Mouse (Mus musculus) hindbrain, embryonic 13.5 days (tissue): ENCODE measurements at regions not wholly inside any gene's neighbourhood (a gene's known extent, or its start where the extent isn't known, plus 50 kb on each side); places are given as distances from the start of the nearest gene placed in this dataset.

ENCODE experiments used
- ATAC-seq: fragments of 200-750 bp; cut with Nextera tagmentation; 2 replicates; pipeline ENCODE4 v1.8.0; 2017; ENCODE audit warnings: moderate TSS enrichment; ENCODE audit not compliant: low FRiP score
- H3K27ac ChIP-seq: fragments of 300-500 bp; sonication (generic); 2 replicates; pipeline ENCODE4 v1.5.1; 2015; ENCODE audit warnings: inconsistent platforms, mild to moderate bottlenecking, moderate library complexity
- H3K27me3 ChIP-seq: fragments of 300-500 bp; sonication (generic); 2 replicates; pipeline ENCODE4 v1.6.1; 2015; ENCODE audit warnings: mild to moderate bottlenecking, inconsistent platforms
- H3K36me3 ChIP-seq: fragments of 300-500 bp; sonication (generic); 2 replicates; pipeline ENCODE4 v1.6.1; 2015; ENCODE audit warnings: mild to moderate bottlenecking, inconsistent platforms
- H3K4me1 ChIP-seq: fragments of 300-500 bp; sonication (generic); replicated peaks from 2 replicates; pipeline ENCODE4 v1.6.1; 2015; ENCODE audit warnings: inconsistent platforms
- H3K4me2 ChIP-seq: fragments of 300-500 bp; sonication (generic); 2 replicates; pipeline ENCODE4 v1.6.1; 2015; ENCODE audit warnings: inconsistent platforms, mild to moderate bottlenecking, moderate library complexity
- H3K4me3 ChIP-seq: fragments of 300-500 bp; sonication (generic); 2 replicates; pipeline ENCODE4 v1.5.1; 2015; ENCODE audit warnings: mild to moderate bottlenecking, inconsistent platforms
- H3K9ac ChIP-seq: fragments of 300-500 bp; sonication (generic); 2 replicates; pipeline ENCODE4 v1.6.1; 2015; ENCODE audit warnings: mild to moderate bottlenecking, inconsistent platforms
- H3K9me3 ChIP-seq: fragments of 300-500 bp; sonication (generic); 2 replicates; pipeline ENCODE4 v1.6.1; 2016; ENCODE audit warnings: inconsistent platforms
- WGBS: fragments of 180-500 bp; shearing (Covaris S2); methylation state at CpG from one replicate; pipeline ENCODE4 v1.1.7; 2015; 5-methylcytosine and 5-hydroxymethylcytosine counted together

DNA sequence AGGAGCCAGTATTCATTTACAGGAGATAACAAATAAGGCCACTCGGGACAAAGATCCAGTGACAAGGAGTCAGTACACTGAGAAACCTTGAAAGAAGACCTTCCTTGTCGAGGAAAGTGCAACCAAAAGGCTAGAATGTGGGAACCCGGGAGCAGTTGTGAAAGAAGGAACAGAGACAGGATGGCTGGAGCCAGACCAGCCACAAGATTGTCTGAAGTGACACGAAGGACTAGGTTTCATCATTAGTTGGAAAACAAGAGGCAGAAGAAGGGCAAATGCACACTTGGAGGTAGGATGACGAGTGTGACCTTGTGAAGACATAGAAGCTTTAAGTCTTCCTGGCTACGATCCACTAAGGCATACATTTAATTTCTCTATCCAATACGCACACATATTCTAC, 54.6 kb upstream of the Nampt start:
- Histone ChIP-seq H3K4me2 (no peak overlapping the region), H3K4me1 (no peaks in the 10 kb centered on the region), H3K36me3 (no peaks in the 10 kb centered on the region), H3K4me3 (no peak overlapping the region), H3K27me3 (no peaks in the 10 kb centered on the region), H3K9me3 (no peaks in the 10 kb centered on the region), H3K9ac (no peak overlapping the region), H3K27ac (no peak overlapping the region)
- WGBS = 86% methylated on average over 7 of the region's 7 CpGs
- ATAC-seq = no peak

GRCm38 (mm10) chr12:32765861-32766260, 53.5 kb upstream of the Nampt start:
- no peaks in the 10 kb centered on the region for H3K27me3 ChIP-seq
- no peaks in the 10 kb centered on the region for H3K9me3 ChIP-seq
- no peak for ATAC-seq
- H3K36me3 ChIP-seq = no peaks in the 10 kb centered on the region
- H3K4me1 ChIP-seq = no peaks in the 10 kb centered on the region
- no peak overlapping the region for H3K4me3 ChIP-seq
- no peak overlapping the region for H3K9ac ChIP-seq
- H3K27ac ChIP-seq = no peak overlapping the region
- no peak overlapping the region for H3K4me2 ChIP-seq

- Histone ChIP-seq H3K9me3 (no peaks in the 10 kb centered on the region), H3K27me3 (no peaks in the 10 kb centered on the region), H3K36me3 (no peaks in the 10 kb centered on the region), H3K4me1 (no peaks in the 10 kb centered on the region), H3K27ac (no peak overlapping the region), H3K9ac (no peak overlapping the region), H3K4me3 (no peak overlapping the region), H3K4me2 (no peak overlapping the region)
- 91% methylated on average over 3 of the region's 3 CpGs for whole genome bisulfite sequencing
- ATAC-seq = no peak
Measured at GRCm38 (mm10) chr12:32766575-32766974, 52.8 kb upstream of the Nampt start.

DNA sequence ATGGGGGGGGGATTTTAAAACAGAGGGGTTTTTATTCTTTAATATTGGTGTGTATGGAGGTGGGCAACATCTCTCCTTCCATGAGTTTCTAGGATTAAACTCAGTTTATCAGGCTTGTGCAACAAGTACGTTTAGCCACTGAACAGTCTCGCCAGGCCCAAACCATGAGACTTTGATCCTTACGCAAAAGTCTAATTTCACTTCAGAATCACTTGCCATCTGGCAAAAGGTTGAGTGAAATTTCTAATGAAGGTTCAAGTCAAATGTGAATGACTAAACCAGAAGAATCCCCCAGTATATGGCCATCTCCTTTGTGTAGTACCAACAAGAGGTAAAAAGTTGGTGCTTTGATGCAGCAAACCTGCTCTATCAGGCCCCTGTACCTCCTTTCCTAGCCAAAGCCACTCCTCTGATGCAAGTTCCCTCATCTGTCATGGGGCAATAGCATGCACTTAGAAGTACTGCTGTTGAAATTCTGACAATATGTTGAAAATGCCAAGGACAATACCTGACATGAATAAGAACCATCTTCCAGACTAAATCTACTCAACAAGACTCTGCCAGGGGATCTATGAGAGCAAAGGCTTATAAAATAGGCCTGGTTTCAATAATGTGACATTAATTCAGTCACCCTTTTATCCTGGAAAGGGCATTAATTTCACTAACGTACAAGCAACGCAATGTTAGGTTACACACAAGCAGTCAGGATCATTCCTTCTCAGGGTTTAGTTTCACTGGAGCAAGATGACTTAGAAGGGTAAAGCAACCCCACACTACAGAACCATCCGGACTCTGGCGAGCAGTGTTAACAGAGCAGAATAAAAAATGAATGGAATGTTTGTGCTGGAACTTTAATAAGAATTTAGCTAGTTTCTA, 51.9 kb upstream of the Nampt start:
- Histone ChIP-seq H3K27me3 (no peaks in the 10 kb centered on the region), H3K4me1 (no peaks in the 10 kb centered on the region), H3K4me3 (no peak overlapping the region), H3K4me2 (no peak overlapping the region), H3K9me3 (no peaks in the 10 kb centered on the region), H3K36me3 (no peaks in the 10 kb centered on the region), H3K9ac (no peak overlapping the region), H3K27ac (no peak overlapping the region)
- ATAC-seq = no peak
- 90% methylated on average over 7 of the region's 7 CpGs for WGBS

DNA sequence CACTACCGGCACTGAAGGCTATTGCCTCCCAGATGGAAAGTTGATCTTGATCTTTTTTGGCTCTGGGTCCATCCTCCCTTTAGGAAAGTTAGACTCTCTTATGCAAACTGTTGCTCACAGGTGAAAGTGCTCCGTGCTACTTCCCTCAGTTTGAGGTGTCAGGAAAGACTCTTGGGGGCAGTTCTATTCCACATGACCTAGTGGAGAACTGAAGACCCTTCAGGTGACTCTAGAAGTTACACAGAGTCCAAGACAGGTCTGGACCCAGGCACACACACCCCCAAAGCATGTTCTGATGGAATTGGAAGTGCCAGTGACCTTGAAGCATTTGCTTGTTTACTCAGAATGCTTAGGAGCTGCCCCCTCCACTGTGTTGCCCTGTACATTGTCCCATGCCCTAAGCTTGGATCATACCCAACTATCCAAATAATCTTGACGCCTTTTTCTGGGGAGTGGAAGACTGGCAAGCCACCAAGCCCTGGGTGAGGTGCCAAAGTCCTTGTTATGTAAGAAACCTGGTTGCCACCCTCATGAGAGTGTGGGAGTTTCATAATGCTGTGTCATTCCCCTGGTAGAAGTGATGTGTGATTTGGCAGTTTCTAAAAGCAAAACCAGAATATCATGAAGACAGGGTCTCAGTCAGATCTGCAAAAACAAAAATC, 51.1 kb upstream of the Nampt start:
- Histone ChIP-seq H3K27me3 (no peaks in the 10 kb centered on the region), H3K27ac (no peak overlapping the region), H3K4me3 (no peak overlapping the region), H3K9me3 (no peaks in the 10 kb centered on the region), H3K4me1 (no peaks in the 10 kb centered on the region), H3K4me2 (no peak overlapping the region), H3K9ac (no peak overlapping the region), H3K36me3 (no peaks in the 10 kb centered on the region)
- no peak for ATAC-seq
- 78% methylated on average over 3 of the region's 3 CpGs for WGBS

DNA sequence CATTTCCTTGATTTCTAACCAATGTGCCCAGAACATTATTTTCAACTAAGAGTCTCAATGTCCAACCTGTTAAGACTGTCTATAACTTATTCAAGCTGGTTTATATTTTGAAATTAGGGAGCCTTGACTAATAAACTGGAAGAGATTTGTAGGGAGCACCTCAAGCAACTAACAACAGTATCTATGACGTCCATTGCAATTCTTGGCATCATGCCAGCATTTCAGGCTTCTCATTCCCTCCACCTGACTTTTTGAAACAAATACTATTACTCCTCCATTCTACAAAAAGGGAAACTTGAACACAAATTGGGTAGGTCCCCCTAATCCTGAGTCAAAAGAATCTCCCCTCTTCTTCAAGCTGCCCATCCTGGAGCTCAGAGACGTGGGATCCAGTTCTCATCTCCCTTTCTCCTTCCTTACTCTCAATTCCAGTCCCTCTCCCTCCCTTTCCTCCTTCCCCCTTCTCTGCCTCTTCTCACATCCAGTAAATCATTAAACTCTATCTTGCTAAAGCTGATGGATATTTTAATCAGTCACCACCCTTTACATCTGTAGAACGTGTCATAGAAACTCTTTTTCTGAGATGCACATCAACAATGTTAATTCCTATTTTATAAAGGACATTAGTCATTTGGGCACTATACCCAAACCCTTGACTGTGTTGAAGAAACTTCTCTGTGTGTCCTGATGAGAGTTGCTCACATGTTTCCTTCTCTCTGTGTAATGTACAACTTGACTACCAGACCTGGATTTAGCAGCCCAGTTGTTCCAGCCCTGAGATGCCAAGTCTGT, 50.4 kb upstream of the Nampt start:
- ATAC-seq = no peak
- Histone ChIP-seq H3K4me2 (no peak overlapping the region), H3K4me1 (no peaks in the 10 kb centered on the region), H3K27me3 (no peaks in the 10 kb centered on the region), H3K36me3 (no peaks in the 10 kb centered on the region), H3K27ac (no peak overlapping the region), H3K4me3 (no peak overlapping the region), H3K9ac (no peak overlapping the region), H3K9me3 (no peaks in the 10 kb centered on the region)
- WGBS = 72% methylated on average over 3 of the region's 3 CpGs
